Mouse (Mus musculus) central nervous system, embryonic 11.5 days (tissue): ENCODE data around the gene Pgk1. TPM values are rescaled to one million over a fixed set of nuclear protein-coding genes. Genes with fewer than 3 reads are reported as not detected.

Experiments
- polyA plus RNA-seq: library from polyadenylated mRNA; depleted of rRNA; stranded (reverse); fragments of >200 nt; gene quantifications from 2 replicates; pipeline ENCODE4 v1.2.3, GENCODE M21; 2012; rRNA removed

Gene Pgk1
- polyA plus RNA-seq: 366 and 461 TPM in 2 replicates

GRCm38 (mm10) chrX:106186713-106187649, at the start of gene Pgk1:
Pgk1 (plus strand) TSS chrX:106187100.

GRCm38 (mm10) chrX:106142936-106143335, 44.0 kb upstream of the Pgk1 start, which contains the start of gene Tlr13:
Tlr13 (plus strand) TSS chrX:106143204.

DNA sequence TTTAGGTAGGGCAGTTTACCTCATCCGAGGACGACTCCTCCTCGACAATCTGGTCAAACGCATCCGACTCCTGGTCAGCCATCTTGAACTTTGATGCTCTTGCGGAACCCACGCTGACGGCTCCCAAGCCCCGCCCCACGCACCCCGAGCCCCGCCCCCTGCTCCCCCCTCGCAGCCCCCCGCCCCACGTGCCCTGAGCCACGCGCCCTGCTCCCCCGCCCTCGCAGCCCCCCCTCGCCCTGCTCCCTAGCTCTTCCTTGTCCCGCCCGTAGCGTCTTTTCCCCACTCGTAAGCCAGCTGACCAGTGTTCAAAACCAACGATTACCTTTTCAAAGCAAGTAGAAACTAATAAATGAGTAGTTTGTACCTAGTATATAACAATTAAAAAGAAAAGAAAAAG, 34.2 kb downstream of the Pgk1 start, which contains the start of gene Taf9b:
Taf9b (minus strand) TSS at position 101 of the 400 bp plus-strand sequence.

Other genes starting within 250 kb of the Pgk1 start
- gene Magt1, start 175.2 kb upstream of the Pgk1 start, polyA plus RNA-seq: 22.1 and 27.6 TPM in 2 replicates
- 72.4 and 239 TPM in 2 replicates for gene Cox7b, start 171.4 kb upstream of the Pgk1 start, polyA plus RNA-seq
- 12.1 and 13.7 TPM in 2 replicates for gene Atp7a, start 159.8 kb upstream of the Pgk1 start, polyA plus RNA-seq
- gene Tlr13, start 43.9 kb upstream of the Pgk1 start, polyA plus RNA-seq: 0.25 and 0.30 TPM in 2 replicates
- gene Taf9b, start 34.1 kb downstream of the Pgk1 start, polyA plus RNA-seq: 6.7 and 9.5 TPM in 2 replicates
- not detected in 2 replicates for gene Fnd3c2, start 68.3 kb downstream of the Pgk1 start, polyA plus RNA-seq